Mouse (Mus musculus): ENCODE measurements around the gene Spata45. TPM values are rescaled to one million over a fixed set of nuclear protein-coding genes. Genes with fewer than 3 reads are reported as not detected.
A peak's percentile ranks its signal among the peaks of the same experiment; 100 is the strongest.

Spata45 gene
- polyA plus RNA-seq, 1 experiment: not detected

- Histone ChIP-seq H3K9ac (ENCODE audit: low read depth, poor library complexity, severe bottlenecking) (no peak overlapping the region), H3K9me3 (replicated peaks; ENCODE audit: control insufficient read depth, insufficient read depth, low read length, poor library complexity, severe bottlenecking) (no peaks in the 10 kb centered on the region), H3K4me3 (ENCODE audit: low read depth, low read length) (no peak overlapping the region), H3K27me3 (ENCODE audit: control insufficient read depth, insufficient read depth, low read length, poor library complexity, severe bottlenecking) (no peaks in the 10 kb centered on the region), H3K36me3 (ENCODE audit: control insufficient read depth, insufficient read depth, low read length, poor library complexity, severe bottlenecking) (peaks cover 64% of the 10 kb centered on the region), H3K4me1 (ENCODE audit: control insufficient read depth, insufficient read depth, low read length) (peaks cover 2% of the 10 kb centered on the region), H3K27ac (ENCODE audit: insufficient read depth, low read length) (no peak overlapping the region)
- TF ChIP-seq POLR2A (IDR thresholded peaks at IDR 0.05; ENCODE audit: insufficient read depth, low read length) (no peak), EP300 (IDR thresholded peaks at IDR 0.05; ENCODE audit: insufficient read depth, low read depth, low read length) (no peak), CTCF (IDR thresholded peaks at IDR 0.05; ENCODE audit: low read depth, low read length) (no peak)
These were observed 35.2 kb downstream of the Spata45 start for GRCm38 (mm10) chr1:191071613-191072012.

- Histone ChIP-seq H3K4me1 (ENCODE audit: control insufficient read depth, insufficient read depth, low read length) (peaks cover 2% of the 10 kb centered on the region), H3K27me3 (ENCODE audit: control insufficient read depth, insufficient read depth, low read length, poor library complexity, severe bottlenecking) (no peaks in the 10 kb centered on the region), H3K9ac (ENCODE audit: low read depth, poor library complexity, severe bottlenecking) (no peak overlapping the region), H3K4me3 (ENCODE audit: low read depth, low read length) (no peak overlapping the region), H3K27ac (ENCODE audit: insufficient read depth, low read length) (no peak overlapping the region), H3K36me3 (ENCODE audit: control insufficient read depth, insufficient read depth, low read length, poor library complexity, severe bottlenecking) (peaks cover 71% of the 10 kb centered on the region), H3K9me3 (replicated peaks; ENCODE audit: control insufficient read depth, insufficient read depth, low read length, poor library complexity, severe bottlenecking) (no peaks in the 10 kb centered on the region)
- TF ChIP-seq POLR2A (IDR thresholded peaks at IDR 0.05; ENCODE audit: insufficient read depth, low read length): no peak
- TF ChIP-seq EP300 (IDR thresholded peaks at IDR 0.05; ENCODE audit: insufficient read depth, low read depth, low read length): no peak
- TF ChIP-seq CTCF (IDR thresholded peaks at IDR 0.05; ENCODE audit: low read depth, low read length): no peak
These were observed 36.0 kb downstream of the Spata45 start for GRCm38 (mm10) chr1:191072329-191072913.

- no peak overlapping the region for H3K4me3 ChIP-seq (ENCODE audit: low read depth, low read length)
- no peak overlapping the region for H3K9ac ChIP-seq (ENCODE audit: low read depth, poor library complexity, severe bottlenecking)
- TF ChIP-seq CTCF (IDR thresholded peaks at IDR 0.05; ENCODE audit: low read depth, low read length) (no peak), EP300 (IDR thresholded peaks at IDR 0.05; ENCODE audit: insufficient read depth, low read depth, low read length) (no peak), POLR2A (IDR thresholded peaks at IDR 0.05; ENCODE audit: insufficient read depth, low read length) (no peak)
- no peaks in the 10 kb centered on the region for H3K9me3 ChIP-seq (replicated peaks; ENCODE audit: control insufficient read depth, insufficient read depth, low read length, poor library complexity, severe bottlenecking)
- H3K36me3 ChIP-seq (ENCODE audit: control insufficient read depth, insufficient read depth, low read length, poor library complexity, severe bottlenecking): peaks cover 72% of the 10 kb centered on the region
- no peak overlapping the region for H3K27ac ChIP-seq (ENCODE audit: insufficient read depth, low read length)
- H3K27me3 ChIP-seq (ENCODE audit: control insufficient read depth, insufficient read depth, low read length, poor library complexity, severe bottlenecking): no peaks in the 10 kb centered on the region
- peaks cover 2% of the 10 kb centered on the region for H3K4me1 ChIP-seq (ENCODE audit: control insufficient read depth, insufficient read depth, low read length)
These were observed 36.6 kb downstream of the Spata45 start for GRCm38 (mm10) chr1:191073001-191073400.

GRCm38 (mm10) chr1:191073486-191073885 lies 37.0 kb downstream of the Spata45 start:
- peaks cover 2% of the 10 kb centered on the region for H3K4me1 ChIP-seq (ENCODE audit: control insufficient read depth, insufficient read depth, low read length)
- H3K36me3 ChIP-seq (ENCODE audit: control insufficient read depth, insufficient read depth, low read length, poor library complexity, severe bottlenecking): peaks cover 72% of the 10 kb centered on the region
- TF ChIP-seq EP300 (IDR thresholded peaks at IDR 0.05; ENCODE audit: insufficient read depth, low read depth, low read length): no peak
- no peak for TF ChIP-seq CTCF (IDR thresholded peaks at IDR 0.05; ENCODE audit: low read depth, low read length)
- no peak for TF ChIP-seq POLR2A (IDR thresholded peaks at IDR 0.05; ENCODE audit: insufficient read depth, low read length)
- H3K27me3 ChIP-seq (ENCODE audit: control insufficient read depth, insufficient read depth, low read length, poor library complexity, severe bottlenecking): no peaks in the 10 kb centered on the region
- no peak overlapping the region for H3K9ac ChIP-seq (ENCODE audit: low read depth, poor library complexity, severe bottlenecking)
- no peak overlapping the region for H3K4me3 ChIP-seq (ENCODE audit: low read depth, low read length)
- H3K27ac ChIP-seq (ENCODE audit: insufficient read depth, low read length): no peak overlapping the region
- H3K9me3 ChIP-seq (replicated peaks; ENCODE audit: control insufficient read depth, insufficient read depth, low read length, poor library complexity, severe bottlenecking): no peaks in the 10 kb centered on the region

- H3K4me3 ChIP-seq (ENCODE audit: low read depth, low read length): no peak overlapping the region
- H3K27ac ChIP-seq (ENCODE audit: insufficient read depth, low read length): no peak overlapping the region
- H3K4me1 ChIP-seq (ENCODE audit: control insufficient read depth, insufficient read depth, low read length): no peaks in the 10 kb centered on the region
- TF ChIP-seq CTCF (IDR thresholded peaks at IDR 0.05; ENCODE audit: low read depth, low read length): peak; percentile 49
- no peak for TF ChIP-seq EP300 (IDR thresholded peaks at IDR 0.05; ENCODE audit: insufficient read depth, low read depth, low read length)
- H3K36me3 ChIP-seq (ENCODE audit: control insufficient read depth, insufficient read depth, low read length, poor library complexity, severe bottlenecking): peaks cover 65% of the 10 kb centered on the region
- no peaks in the 10 kb centered on the region for H3K9me3 ChIP-seq (replicated peaks; ENCODE audit: control insufficient read depth, insufficient read depth, low read length, poor library complexity, severe bottlenecking)
- H3K9ac ChIP-seq (ENCODE audit: low read depth, poor library complexity, severe bottlenecking): no peak overlapping the region
- H3K27me3 ChIP-seq (ENCODE audit: control insufficient read depth, insufficient read depth, low read length, poor library complexity, severe bottlenecking): no peaks in the 10 kb centered on the region
These were observed 38.9 kb downstream of the Spata45 start for GRCm38 (mm10) chr1:191075199-191075883.

GRCm38 (mm10) chr1:191083230-191083629 lies 46.8 kb downstream of the Spata45 start:
- H3K27ac ChIP-seq (ENCODE audit: insufficient read depth, low read length): no peak overlapping the region
- TF ChIP-seq EP300 (IDR thresholded peaks at IDR 0.05; ENCODE audit: insufficient read depth, low read depth, low read length) (no peak), CTCF (IDR thresholded peaks at IDR 0.05; ENCODE audit: low read depth, low read length) (no peak), POLR2A (IDR thresholded peaks at IDR 0.05; ENCODE audit: insufficient read depth, low read length) (no peak)
- peaks cover 28% of the 10 kb centered on the region for H3K36me3 ChIP-seq (ENCODE audit: control insufficient read depth, insufficient read depth, low read length, poor library complexity, severe bottlenecking)

More at GRCm38 (mm10) chr1:191083230-191083629, 46.8 kb downstream of the Spata45 start:
- Histone ChIP-seq H3K9me3 (replicated peaks; ENCODE audit: control insufficient read depth, insufficient read depth, low read length, poor library complexity, severe bottlenecking) (no peaks in the 10 kb centered on the region), H3K27me3 (ENCODE audit: control insufficient read depth, insufficient read depth, low read length, poor library complexity, severe bottlenecking) (no peaks in the 10 kb centered on the region), H3K4me3 (ENCODE audit: low read depth, low read length) (no peak overlapping the region), H3K9ac (ENCODE audit: low read depth, poor library complexity, severe bottlenecking) (no peak overlapping the region), H3K4me1 (ENCODE audit: control insufficient read depth, insufficient read depth, low read length) (no peaks in the 10 kb centered on the region)
